Mouse (Mus musculus): Measurements from ENCODE around the gene Lamtor5.

Gene Lamtor5

GRCm38 (mm10) chr3:107278479-107279269, at the start of gene Lamtor5:
TSS of gene Lamtor5 (plus strand) at chr3:107278858.
- peak; percentile 94 for DNase-seq

- no peak for DNase-seq
These were observed 49.4 kb upstream of the Lamtor5 start for GRCm38 (mm10) chr3:107229221-107229620.

GRCm38 (mm10) chr3:107229822-107230221, 48.8 kb upstream of the Lamtor5 start:
- DNase-seq = no peak

GRCm38 (mm10) chr3:107230527-107230926, 48.1 kb upstream of the Lamtor5 start, which contains the start of gene A630076J17Rik:
TSS of gene A630076J17Rik (plus strand) at chr3:107230614.
- DNase-seq = peak; percentile 26

GRCm38 (mm10) chr3:107231202-107231601, 47.5 kb upstream of the Lamtor5 start:
- no peak for DNase-seq

- peak; percentile 81 for DNase-seq
These were observed 45.3 kb upstream of the Lamtor5 start for GRCm38 (mm10) chr3:107233351-107233813.

GRCm38 (mm10) chr3:107233945-107234344, 44.7 kb upstream of the Lamtor5 start:
- no peak for DNase-seq

- DNase-seq = no peak
These were observed 40.6 kb upstream of the Lamtor5 start for GRCm38 (mm10) chr3:107238051-107238450.

- DNase-seq = no peak
These were observed 40.1 kb upstream of the Lamtor5 start for GRCm38 (mm10) chr3:107238471-107238980.

DNA sequence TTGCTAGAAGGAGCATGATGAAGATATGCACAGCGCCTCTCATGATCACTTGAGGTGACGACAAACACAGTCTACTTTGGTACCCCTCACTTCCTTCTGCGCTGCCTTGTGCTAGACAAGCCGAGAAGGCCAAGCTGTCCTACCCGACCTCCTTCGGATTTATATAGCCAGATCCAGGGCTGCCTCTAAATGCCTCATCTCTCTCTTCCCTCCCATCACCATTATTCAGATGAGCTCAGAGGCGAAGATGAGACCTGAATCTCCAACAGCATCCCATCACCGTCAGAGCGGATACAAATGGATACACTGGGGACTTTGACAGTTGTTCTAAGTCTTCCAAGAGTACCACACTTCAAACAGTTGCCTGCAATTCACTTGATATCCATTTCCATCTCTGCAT, 39.1 kb upstream of the Lamtor5 start, which contains the start of gene Prok1:
Gene Prok1 (minus strand): TSS at position 101 of the 400 bp plus-strand sequence.
- no peak for DNase-seq

- DNase-seq = peak; percentile 57
These were observed 37.1 kb upstream of the Lamtor5 start for GRCm38 (mm10) chr3:107241389-107242094.

- DNase-seq = no peak
These were observed 31.8 kb upstream of the Lamtor5 start for GRCm38 (mm10) chr3:107246876-107247275.

DNA sequence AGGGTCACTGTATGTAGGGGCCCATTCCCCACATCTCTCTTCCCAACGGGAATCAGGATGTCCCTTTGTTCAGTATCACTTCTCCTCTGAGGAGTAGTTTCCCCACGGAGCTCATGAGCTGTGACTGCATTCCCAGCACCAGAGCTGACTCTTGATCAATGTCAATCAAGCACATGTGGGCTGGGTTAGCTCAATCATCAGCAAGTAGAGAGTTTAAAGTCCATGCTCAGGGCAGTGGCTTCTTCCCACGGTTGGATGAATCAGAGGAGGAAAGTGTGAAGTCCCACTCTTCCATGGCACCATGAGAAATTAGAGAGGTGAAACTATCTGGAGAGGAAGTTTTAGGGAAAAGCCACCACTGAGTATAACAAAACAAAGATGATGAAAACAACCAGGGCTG, 29.6 kb upstream of the Lamtor5 start:
- peak; percentile 83 for DNase-seq

GRCm38 (mm10) chr3:107250320-107250719, 28.3 kb upstream of the Lamtor5 start:
- DNase-seq = no peak

GRCm38 (mm10) chr3:107252035-107252434, 26.6 kb upstream of the Lamtor5 start:
- peak; percentile 38 for DNase-seq

GRCm38 (mm10) chr3:107253925-107254324, 24.7 kb upstream of the Lamtor5 start:
- no peak for DNase-seq

DNA sequence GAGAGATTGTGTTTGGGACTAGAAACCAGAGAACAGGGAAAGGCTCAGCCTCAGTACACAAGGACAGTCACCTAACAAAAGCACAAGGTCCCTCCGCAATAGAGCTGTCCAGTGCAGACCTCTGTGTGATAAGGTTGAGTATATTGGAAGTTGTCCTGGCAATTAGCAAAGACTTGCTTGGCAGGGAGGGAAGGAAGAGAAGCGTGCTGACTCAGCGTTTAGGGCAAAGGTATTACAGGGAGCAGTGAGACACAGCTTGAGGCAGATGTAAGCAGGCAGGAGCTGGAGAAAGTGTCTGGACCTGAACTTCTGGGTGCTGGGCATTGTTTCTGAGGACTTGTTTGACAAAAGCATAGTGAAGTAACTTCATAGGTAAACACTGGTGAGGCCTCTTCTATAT, 22.7 kb upstream of the Lamtor5 start:
- DNase-seq = no peak

DNA sequence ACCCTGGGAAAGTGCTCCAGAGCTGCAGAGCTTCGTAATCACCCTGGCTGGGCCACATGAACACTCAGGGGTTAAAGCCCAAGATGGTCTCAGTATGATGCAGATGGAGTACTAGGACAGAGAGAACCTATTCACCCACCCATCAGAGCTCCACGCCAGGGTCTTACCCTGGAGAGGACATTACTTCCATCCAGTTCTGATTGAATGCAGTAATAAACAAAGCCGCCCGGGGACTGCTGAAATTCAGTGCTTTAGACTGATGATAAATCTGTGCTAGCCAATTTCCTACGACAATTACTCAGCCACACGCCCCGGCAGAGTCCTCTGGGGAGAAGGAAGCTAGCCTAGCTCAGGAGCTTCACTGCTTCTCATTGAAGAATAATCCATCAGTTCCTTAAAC, 21.9 kb upstream of the Lamtor5 start:
- no peak for DNase-seq

DNA sequence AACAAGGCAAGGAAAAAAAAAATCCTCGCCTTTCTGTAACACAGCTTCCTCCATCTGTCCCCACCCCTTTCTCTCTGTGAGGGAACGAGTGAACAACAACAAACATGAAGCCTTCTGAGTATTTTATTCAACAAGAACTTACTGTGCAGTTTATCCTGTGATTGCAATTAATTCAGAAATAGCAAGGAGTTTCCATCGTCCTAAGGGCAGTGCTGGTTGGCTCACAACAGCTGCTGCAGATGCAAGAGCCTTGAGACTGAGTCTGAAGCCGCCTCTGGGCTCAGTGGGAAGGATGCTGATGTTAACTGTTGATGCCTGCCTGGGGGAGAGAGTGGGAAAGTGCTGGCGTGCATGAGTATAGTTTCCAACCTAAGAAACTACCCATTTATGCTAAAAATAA, 20.7 kb upstream of the Lamtor5 start:
- DNase-seq = no peak

GRCm38 (mm10) chr3:107260956-107261850, 17.5 kb upstream of the Lamtor5 start:
- DNase-seq = no peak

GRCm38 (mm10) chr3:107261851-107262165, 16.9 kb upstream of the Lamtor5 start:
- DNase-seq = no peak

GRCm38 (mm10) chr3:107266814-107267345, 11.8 kb upstream of the Lamtor5 start:
- no peak for DNase-seq

GRCm38 (mm10) chr3:107272433-107272832, 6.2 kb upstream of the Lamtor5 start:
- DNase-seq = no peak

All from kidney, adult 9 months (tissue).